Comparison of ENCODE assay signal across 26 mouse cellular contexts in the genomic region with DNA sequence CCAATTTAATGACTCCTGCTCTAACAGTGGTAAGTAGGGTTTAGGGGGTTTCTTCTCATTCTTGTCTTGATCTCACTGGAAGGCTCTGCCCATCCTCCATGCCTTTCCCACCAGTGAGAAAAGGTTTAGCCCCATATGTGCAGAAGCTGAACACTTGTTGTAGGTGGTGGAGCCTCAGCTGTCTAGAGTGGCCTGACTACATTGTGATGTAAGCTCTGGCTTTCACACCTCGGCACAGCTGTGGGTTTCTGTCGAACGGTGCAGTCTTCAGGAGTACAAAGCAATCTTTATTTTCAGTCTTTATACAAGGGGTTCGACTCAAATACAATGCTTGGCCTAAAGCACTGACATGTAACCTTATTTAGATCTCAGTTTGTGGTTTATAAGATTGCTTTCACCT.
"Had no signal": no experiment of that assay in that cellular context is flagged by ENCODE, and none has a peak within 500 bp of the region (broad histone marks: within the 10 kb centered on the region; RNA-seq: fewer than 3 reads in every experiment).

No protein-coding gene starts in this region.

- H3K36me3 ChIP-seq: heart, embryonic 13.5 days; heart, embryonic 15.5 days; hindbrain, embryonic 13.5 days; hindbrain, embryonic 15.5 days; kidney, embryonic 15.5 days; limb, embryonic 12.5 days; limb, embryonic 15.5 days; liver, embryonic 12.5 days had no signal

- DNase-seq: gastrocnemius, postnatal 14 days; gastrocnemius, postnatal 36 days; heart, adult 11 months; heart, adult 2 months; heart, postnatal 14 days; heart, postnatal 36 days; kidney, adult 11 months; kidney, adult 2 months; kidney, adult 9 months; kidney, postnatal 14 days; kidney, postnatal 36 days; layer of hippocampus, adult 9-11 months had no signal

- H3K27ac ChIP-seq: heart, adult 2 months; heart, embryonic 13.5 days; heart, embryonic 15.5 days; hindbrain, embryonic 13.5 days; hindbrain, embryonic 15.5 days; hindbrain, postnatal 0 days; kidney, embryonic 15.5 days; kidney, postnatal 0 days; left cerebral cortex, adult 2 months; limb, embryonic 12.5 days; limb, embryonic 15.5 days; liver, embryonic 12.5 days; liver, embryonic 14.5 days had no signal

- H3K9ac ChIP-seq: heart, embryonic 13.5 days; heart, embryonic 15.5 days; hindbrain, embryonic 13.5 days; hindbrain, embryonic 15.5 days; kidney, embryonic 15.5 days; limb, embryonic 12.5 days; limb, embryonic 15.5 days; liver, embryonic 12.5 days; liver, embryonic 14.5 days had no signal

- H3K9me3 ChIP-seq: heart, embryonic 13.5 days; heart, embryonic 15.5 days; hindbrain, embryonic 13.5 days; hindbrain, embryonic 15.5 days; kidney, embryonic 15.5 days; limb, embryonic 12.5 days; limb, embryonic 15.5 days; liver, embryonic 12.5 days had no signal

- ATAC-seq: hindbrain, postnatal 0 days; intestine, embryonic 16.5 days; liver, embryonic 12.5 days had no signal

- H3K27me3 ChIP-seq: heart, embryonic 13.5 days; heart, embryonic 15.5 days; hindbrain, embryonic 13.5 days; hindbrain, embryonic 15.5 days; kidney, embryonic 15.5 days; limb, embryonic 12.5 days; limb, embryonic 15.5 days; liver, embryonic 12.5 days had no signal

- H3K4me1 ChIP-seq: heart, embryonic 13.5 days; heart, embryonic 15.5 days; hindbrain, embryonic 13.5 days; hindbrain, embryonic 15.5 days; kidney, embryonic 15.5 days; limb, embryonic 12.5 days; limb, embryonic 15.5 days; liver, embryonic 12.5 days had no signal

- H3K4me3 ChIP-seq: heart, adult 2 months; heart, embryonic 13.5 days; heart, embryonic 15.5 days; hindbrain, embryonic 13.5 days; hindbrain, embryonic 15.5 days; kidney, embryonic 15.5 days; left cerebral cortex, adult 2 months; limb, embryonic 12.5 days; limb, embryonic 15.5 days; liver, embryonic 12.5 days had no signal

- H3K4me2 ChIP-seq: heart, embryonic 11.5 days; heart, embryonic 13.5 days; heart, embryonic 15.5 days; hindbrain, embryonic 13.5 days; hindbrain, embryonic 15.5 days; kidney, embryonic 15.5 days; limb, embryonic 12.5 days; limb, embryonic 15.5 days; liver, embryonic 12.5 days had no signal
